Mouse (Mus musculus) bone marrow macrophage, adult 2 months (primary cell): ENCODE data around the gene Comt.

Experiments
- CTCF ChIP-seq: IDR thresholded peaks from 2 replicates; pipeline ENCODE4 v1.5.1; 2012; ENCODE audit warnings: low read depth, mild to moderate bottlenecking, low read length, moderate library complexity
- POLR2A ChIP-seq: IDR thresholded peaks from 2 replicates; pipeline ENCODE4 v1.6.1; 2012; ENCODE audit warnings: mild to moderate bottlenecking, low read depth, low read length, borderline replicate concordance

DNA sequence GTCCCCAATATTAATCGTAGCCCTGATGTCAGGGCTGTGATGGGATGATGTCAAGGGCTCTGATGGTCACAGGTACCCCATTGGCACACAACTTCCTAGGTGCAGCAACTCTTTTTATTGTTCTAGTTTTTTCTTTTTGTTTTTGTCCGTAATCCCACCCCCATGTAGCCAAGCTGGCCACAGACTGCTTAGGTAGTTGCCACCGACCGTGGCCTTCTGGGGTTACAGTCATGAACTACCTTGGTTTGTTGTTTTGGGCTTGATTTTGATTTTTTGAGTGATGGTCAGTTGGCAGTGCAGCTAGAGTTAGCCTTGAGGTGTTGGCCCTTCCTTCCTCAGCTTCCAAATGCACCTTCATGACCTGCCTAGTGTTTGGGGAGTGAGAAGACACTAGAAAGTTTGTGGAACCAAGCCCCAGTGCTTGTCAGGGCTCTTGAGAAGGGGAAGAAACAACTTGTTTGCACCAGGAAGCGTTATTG lies at the start of gene Comt:
- TF ChIP-seq POLR2A (0 out of 2 replicates have a peak, but pooled peaks have one; percentile 9), CTCF (no peak)
